Mouse (Mus musculus): ENCODE measurements at regions not wholly inside any gene's neighbourhood (a gene's known extent, or its start where the extent isn't known, plus 50 kb on each side); places are given as distances from the start of the nearest gene placed in this dataset.

- no peak for DNase-seq (ENCODE audit: extremely low spot score, low spot score)
Measured at GRCm38 (mm10) chr3:129386522-129386921, 54.0 kb upstream of the Enpep start.

GRCm38 (mm10) chr3:129390506-129390905 is 58.0 kb upstream of the Enpep start:
- DNase-seq (ENCODE audit: extremely low spot score, low spot score): no peak

GRCm38 (mm10) chr3:129391888-129392813 is 59.6 kb upstream of the Enpep start:
- no peak for DNase-seq (ENCODE audit: extremely low spot score, low spot score)

GRCm38 (mm10) chr3:129392814-129393804 is 60.6 kb upstream of the Enpep start:
- DNase-seq (ENCODE audit: extremely low spot score, low spot score): no peak

- DNase-seq (ENCODE audit: extremely low spot score, low spot score): no peak
Measured at GRCm38 (mm10) chr3:129397481-129397880, 65.0 kb upstream of the Enpep start.

GRCm38 (mm10) chr3:129400092-129400924 is 67.8 kb upstream of the Enpep start:
- no peak for DNase-seq (ENCODE audit: extremely low spot score, low spot score)

- no peak for DNase-seq (ENCODE audit: extremely low spot score, low spot score)
Measured at GRCm38 (mm10) chr3:129411389-129412054, 79.0 kb upstream of the Enpep start.

GRCm38 (mm10) chr3:129412126-129412960 is 79.8 kb upstream of the Enpep start:
- DNase-seq (ENCODE audit: extremely low spot score, low spot score): no peak

GRCm38 (mm10) chr3:129412961-129413246 is 80.4 kb upstream of the Enpep start:
- no peak for DNase-seq (ENCODE audit: extremely low spot score, low spot score)

GRCm38 (mm10) chr3:129415656-129416055 is 83.1 kb upstream of the Enpep start:
- no peak for DNase-seq (ENCODE audit: extremely low spot score, low spot score)

- DNase-seq (ENCODE audit: extremely low spot score, low spot score): no peak
Measured at GRCm38 (mm10) chr3:129416337-129416736, 83.8 kb upstream of the Enpep start.

- DNase-seq (ENCODE audit: extremely low spot score, low spot score): peak; percentile 27
Measured at GRCm38 (mm10) chr3:129421620-129422239, 89.2 kb upstream of the Enpep start.

- no peak for DNase-seq (ENCODE audit: extremely low spot score, low spot score)
Measured at GRCm38 (mm10) chr3:129428750-129429149, 96.2 kb upstream of the Enpep start.

GRCm38 (mm10) chr3:129429161-129430111 is 96.9 kb upstream of the Enpep start:
- DNase-seq (ENCODE audit: extremely low spot score, low spot score): no peak

GRCm38 (mm10) chr3:129434056-129434455 is 98.1 kb upstream of the Elovl6 start:
- DNase-seq (ENCODE audit: extremely low spot score, low spot score): no peak

GRCm38 (mm10) chr3:129437687-129438086 is 94.5 kb upstream of the Elovl6 start:
- no peak for DNase-seq (ENCODE audit: extremely low spot score, low spot score)

- no peak for DNase-seq (ENCODE audit: extremely low spot score, low spot score)
Measured at GRCm38 (mm10) chr3:129442756-129443155, 89.4 kb upstream of the Elovl6 start.

- DNase-seq (ENCODE audit: extremely low spot score, low spot score): no peak
Measured at GRCm38 (mm10) chr3:129444221-129444620, 87.9 kb upstream of the Elovl6 start.
